Mouse (Mus musculus) CH12.LX (cell line): ENCODE measurements around the gene Pdss1. TPM values are rescaled to one million over a fixed set of nuclear protein-coding genes. Genes with fewer than 3 reads are reported as not detected.

ENCODE experiments used
- DNase-seq: peaks from one replicate; pipeline ENCODE4 v3.0.0-alpha.2; 2013; ENCODE audit errors: extremely low read depth
- H3K27ac ChIP-seq: 2 replicates; pipeline ENCODE4 v1.5.1; 2012; ENCODE audit warnings: low read depth, mild to moderate bottlenecking, control low read depth, moderate library complexity; ENCODE audit not compliant: insufficient read depth
- H3K27me3 ChIP-seq: replicated peaks from 2 replicates; pipeline ENCODE3; 2012; ENCODE audit warnings: inconsistent platforms
- H3K36me3 ChIP-seq, 2 experiments: replicated peaks in 1 of 2; 2 replicates each; pipeline versions ENCODE3 to v1.6.1; 2012; ENCODE audit warnings: inconsistent platforms in 1 of 2, low read length in 1 of 2, mild to moderate bottlenecking in 1 of 2, mixed read lengths in 1 of 2, moderate library complexity in 1 of 2; ENCODE audit not compliant: control insufficient read depth in 1 of 2, insufficient read depth in 1 of 2
- H3K4me1 ChIP-seq, 2 experiments: 2 replicates each; pipeline ENCODE4 v1.6.1; 2012; ENCODE audit warnings: inconsistent platforms in 1 of 2, moderate library complexity in 1 of 2; ENCODE audit not compliant: insufficient read depth in 2 of 2, control insufficient read depth in 1 of 2
- H3K4me2 ChIP-seq: 2 replicates; pipeline ENCODE4 v1.6.1; 2012; ENCODE audit warnings: low read depth, mild to moderate bottlenecking, control low read depth; ENCODE audit not compliant: poor library complexity, insufficient read depth, severe bottlenecking
- H3K4me3 ChIP-seq, 3 experiments: fragments of 150-350 bp in 1 of 3; sonication (generic) in 1 of 3; replicated peaks in 1 of 3; 2 replicates each; pipeline versions ENCODE3 to v1.5.1; 2011 to 2012; ENCODE audit warnings: low read depth in 2 of 3, low read length in 2 of 3, mild to moderate bottlenecking in 2 of 3, moderate library complexity in 2 of 3, control low read depth in 1 of 3, improper control_type of control experiment in 1 of 3, inconsistent platforms in 1 of 3, mixed read lengths in 1 of 3; ENCODE audit not compliant: poor library complexity in 1 of 3
- H3K79me2 ChIP-seq: replicated peaks from 2 replicates; pipeline ENCODE4 v1.6.1; 2012; ENCODE audit warnings: mild to moderate bottlenecking, moderate library complexity; ENCODE audit not compliant: control insufficient read depth, poor library complexity, insufficient read depth, severe bottlenecking; ENCODE audit errors: extremely low read depth
- H3K9ac ChIP-seq: 2 replicates; pipeline ENCODE4 v1.6.1; 2012; ENCODE audit warnings: low read depth, mild to moderate bottlenecking, control low read depth, moderate library complexity; ENCODE audit not compliant: insufficient read depth
- H3K9me3 ChIP-seq: replicated peaks from 2 replicates; pipeline ENCODE3; 2012; ENCODE audit warnings: low read length, inconsistent platforms, mixed read lengths
- ELF1 ChIP-seq: IDR thresholded peaks from 2 replicates; pipeline ENCODE4 v1.6.1; 2014; ENCODE audit warnings: low read depth, mild to moderate bottlenecking, inconsistent platforms, low read length, improper control_type of control experiment
- EP300 ChIP-seq: IDR thresholded peaks from 2 replicates; pipeline ENCODE4 v1.6.1; 2011; ENCODE audit warnings: low read length, improper control_type of control experiment
- JUND ChIP-seq: conservative IDR thresholded peaks from 2 replicates; pipeline ENCODE4 v1.6.1; 2011; ENCODE audit warnings: low read depth, low read length, improper control_type of control experiment
- MAFK ChIP-seq: IDR thresholded peaks from 2 replicates; pipeline ENCODE4 v1.6.1; 2011; ENCODE audit warnings: low read length, improper control_type of control experiment; ENCODE audit not compliant: insufficient replicate concordance
- MAX ChIP-seq: IDR thresholded peaks from 2 replicates; pipeline ENCODE4 v1.6.1; 2011; ENCODE audit warnings: low read length, improper control_type of control experiment
- MEF2A ChIP-seq: IDR thresholded peaks from 2 replicates; pipeline ENCODE4 v1.6.1; 2014; ENCODE audit warnings: low read depth, mild to moderate bottlenecking, inconsistent platforms, low read length, improper control_type of control experiment, borderline replicate concordance
- NELFE ChIP-seq: IDR thresholded peaks from 2 replicates; pipeline ENCODE4 v1.6.1; 2011; ENCODE audit warnings: low read depth, low read length, improper control_type of control experiment
- POLR2AphosphoS2 ChIP-seq: IDR thresholded peaks from 2 replicates; pipeline ENCODE4 v1.6.1; 2011; ENCODE audit warnings: low read depth, low read length, improper control_type of control experiment
- RCOR1 ChIP-seq: conservative IDR thresholded peaks from 2 replicates; pipeline ENCODE4 v1.6.1; 2012; ENCODE audit warnings: low read depth, mild to moderate bottlenecking, inconsistent platforms, low read length, improper control_type of control experiment
- USF1 ChIP-seq: IDR thresholded peaks from 2 replicates; pipeline ENCODE4 v1.6.1; 2014; ENCODE audit warnings: low read depth, mild to moderate bottlenecking, inconsistent platforms, low read length, improper control_type of control experiment
- ZKSCAN1 ChIP-seq: IDR thresholded peaks from 2 replicates; pipeline ENCODE4 v1.6.1; 2012; ENCODE audit warnings: low read depth, inconsistent platforms, low read length, improper control_type of control experiment, borderline replicate concordance
- ZNF384 ChIP-seq: IDR thresholded peaks from 2 replicates; pipeline ENCODE4 v1.6.1; 2012; ENCODE audit warnings: low read depth, low read length, improper control_type of control experiment, inconsistent platforms
- dilution Hi-C: fragments of 300-500 bp; cut with MboI; formaldehyde crosslinking; loops from 2 replicates; pipeline ENCODE4 v1.14.3; 2020; ENCODE audit warnings: low sequenced_read_pairs; ENCODE audit not compliant: extremely low pct_unique_long_range_greater_than_20kb, extremely low pct_ligation_motif_present
- in situ Hi-C: fragments of 300-500 bp; cut with MboI; formaldehyde crosslinking; loops from 3 replicates; pipeline ENCODE4 v1.14.3; 2019; ENCODE audit warnings: low sequenced_read_pairs, low pct_ligation_motif_present, low pct_unique_long_range_greater_than_20kb, mixed read lengths
- polyA plus RNA-seq: library from polyadenylated mRNA; unstranded; fragments of >175 nt; gene quantifications from 2 replicates; pipeline ENCODE4 v1.2.1, GENCODE M21; 2012; ENCODE audit warnings: low read depth; ENCODE audit not compliant: insufficient read length
- total RNA-seq, 2 experiments: library from RNA; depleted of rRNA; stranded (reverse); fragments of 300-350 nt in 1 of 2; fragments of >200 nt in 1 of 2; gene quantifications; 2 replicates each; pipeline ENCODE4 v1.2.3; 2012 to 2014

Gene Pdss1
- total and polyA plus RNA-seq, 3 experiments: 14.2 to 29.0 (median 27.6) TPM

GRCm38 (mm10) chr2:22933556-22933955, 38.2 kb downstream of the Pdss1 start:
- no peak for TF ChIP-seq ELF1
- peak; percentile 60 for TF ChIP-seq EP300
- peak; percentile 98 for TF ChIP-seq MAFK
- no peak for TF ChIP-seq MEF2A
- peak; percentile 89 for TF ChIP-seq ZNF384
- TF ChIP-seq JUND: 0 out of 2 replicates have a peak, but pooled peaks have one; percentile 50
- peaks cover 18 to 71% of the 10 kb centered on the region in 2 experiments for H3K36me3 ChIP-seq
- dilution Hi-C loops (no loop called here), in situ Hi-C loops (no loop called here)
- no peak overlapping the region for H3K4me3 ChIP-seq
- no peaks in the 10 kb centered on the region for H3K9me3 ChIP-seq
- no peak overlapping the region for H3K9ac ChIP-seq
- no peaks in the 10 kb centered on the region for H3K27me3 ChIP-seq
- peaks cover 0 to 18% of the 10 kb centered on the region in 2 experiments; a peak in 2 of 4 replicates for H3K4me1 ChIP-seq
- peak overlapping the region; percentile 15; the same call in 1 of the 2 replicates for H3K4me2 ChIP-seq
- H3K27ac ChIP-seq: peak overlapping the region; percentile 61
- no peaks in the 10 kb centered on the region for H3K79me2 ChIP-seq
- peak; percentile 37 for DNase-seq

GRCm38 (mm10) chr2:22949956-22950355, 54.6 kb downstream of the Pdss1 start:
- in situ Hi-C loops: no loop called here
- Histone ChIP-seq H3K4me1 (peaks cover 0 to 20% of the 10 kb centered on the region in 2 experiments; a peak in 2 of 4 replicates), H3K9me3 (no peaks in the 10 kb centered on the region), H3K27me3 (no peaks in the 10 kb centered on the region), H3K4me3 (no peak overlapping the region), H3K79me2 (no peaks in the 10 kb centered on the region; the same call in 1 of the 2 replicates), H3K4me2 (no peak overlapping the region), H3K9ac (no peak overlapping the region), H3K27ac (no peak overlapping the region), H3K36me3 (peaks cover 7 to 46% of the 10 kb centered on the region in 2 experiments)
- dilution Hi-C loops: no loop called here
- TF ChIP-seq RCOR1 (no peak), MAX (no peak), ZNF384 (no peak), ZKSCAN1 (no peak), NELFE (no peak), USF1 (no peak)
- no peak for DNase-seq

- dilution Hi-C loops: no loop called here
- DNase-seq: peak; percentile 36
- Histone ChIP-seq H3K4me1 (peaks cover 0 to 45% of the 10 kb centered on the region in 2 experiments; a peak in 2 of 4 replicates), H3K4me3 (no peak overlapping the region), H3K36me3 (peaks cover 7 to 34% of the 10 kb centered on the region in 2 experiments), H3K79me2 (no peaks in the 10 kb centered on the region; the same call in 1 of the 2 replicates), H3K4me2 (no peak overlapping the region), H3K27me3 (no peaks in the 10 kb centered on the region), H3K27ac (no peak overlapping the region), H3K9me3 (no peaks in the 10 kb centered on the region), H3K9ac (no peak overlapping the region)
- in situ Hi-C loops: no loop called here
- TF ChIP-seq EP300: peak; percentile 69
- TF ChIP-seq POLR2AphosphoS2: no peak
- TF ChIP-seq MEF2A: peak; percentile 62; the same call in 1 of the 2 replicates
- peak; percentile 9; the same call in 1 of the 2 replicates for TF ChIP-seq JUND
Measured at GRCm38 (mm10) chr2:22954278-22954677, 59.0 kb downstream of the Pdss1 start.
